Mouse (Mus musculus) liver, adult (tissue): ENCODE results near the gene Rbfox2.

Experiments used
- GATA4 ChIP-seq: IDR thresholded peaks from 2 replicates; pipeline ENCODE4 v1.6.1; 2014; ENCODE audit warnings: mild to moderate bottlenecking, low read length; ENCODE audit not compliant: insufficient replicate concordance

The Rbfox2 gene

GRCm38 (mm10) chr15:77129154-77129553, 177.7 kb downstream of the Rbfox2 start:
- TF ChIP-seq GATA4 = no peak

GRCm38 (mm10) chr15:77127737-77128136, 179.1 kb downstream of the Rbfox2 start:
- TF ChIP-seq GATA4 = no peak

- no peak for TF ChIP-seq GATA4
These were observed 180.1 kb downstream of the Rbfox2 start for GRCm38 (mm10) chr15:77126674-77127073.

GRCm38 (mm10) chr15:77124372-77125117, 182.3 kb downstream of the Rbfox2 start:
- no peak for TF ChIP-seq GATA4

GRCm38 (mm10) chr15:77122824-77123223, 184.0 kb downstream of the Rbfox2 start:
- TF ChIP-seq GATA4 = no peak

GRCm38 (mm10) chr15:77122208-77122607, 184.6 kb downstream of the Rbfox2 start:
- TF ChIP-seq GATA4 = no peak

GRCm38 (mm10) chr15:77119666-77120065, 187.1 kb downstream of the Rbfox2 start:
- TF ChIP-seq GATA4 = no peak

- TF ChIP-seq GATA4 = no peak
These were observed 189.6 kb downstream of the Rbfox2 start for GRCm38 (mm10) chr15:77117209-77117608.

- TF ChIP-seq GATA4 = no peak
These were observed 190.6 kb downstream of the Rbfox2 start for GRCm38 (mm10) chr15:77116139-77116722.

GRCm38 (mm10) chr15:77115456-77115855, 191.3 kb downstream of the Rbfox2 start:
- no peak for TF ChIP-seq GATA4

- no peak for TF ChIP-seq GATA4
These were observed 193.2 kb downstream of the Rbfox2 start for GRCm38 (mm10) chr15:77113591-77113990.

- no peak for TF ChIP-seq GATA4
These were observed 194.4 kb downstream of the Rbfox2 start for GRCm38 (mm10) chr15:77112378-77112777.

GRCm38 (mm10) chr15:77111924-77112323, 194.9 kb downstream of the Rbfox2 start:
- no peak for TF ChIP-seq GATA4

- no peak for TF ChIP-seq GATA4
These were observed 196.4 kb downstream of the Rbfox2 start for GRCm38 (mm10) chr15:77110452-77110851.

- TF ChIP-seq GATA4 = no peak
These were observed 199.5 kb downstream of the Rbfox2 start for GRCm38 (mm10) chr15:77107169-77107908.

GRCm38 (mm10) chr15:77105273-77105672, 201.5 kb downstream of the Rbfox2 start:
- no peak for TF ChIP-seq GATA4
